Mouse (Mus musculus) megakaryocyte-erythroid progenitor cell, adult 5-6 weeks (primary cell): ENCODE results near the gene Dchs2. TPM values are rescaled to one million over a fixed set of nuclear protein-coding genes. Genes with fewer than 3 reads are reported as not detected.

Source experiments
- ATAC-seq: replicated peaks from 2 replicates; pipeline ENCODE4 v1.8.0; 2016; ENCODE audit warnings: mild to moderate bottlenecking, inconsistent platforms; ENCODE audit not compliant: severe bottlenecking, poor library complexity, low FRiP score, low TSS enrichment
- total RNA-seq, 2 experiments: library from RNA; stranded (forward) in 1 of 2; stranded (reverse) in 1 of 2; fragments of 200-1000, 215-1000 nt in 1 of 2; fragments of >200 nt in 1 of 2; fragmentation: Nextera tagmentation in 1 of 2; gene quantifications; 2 replicates each; pipeline ENCODE4 v1.2.3; 2014 to 2017

Dchs2 gene
- total RNA-seq, 2 experiments from 2014 or later = not detected

GRCm38 (mm10) chr3:83228383-83228782 lies 100.6 kb downstream of the Dchs2 start:
- ATAC-seq = no peak

- no peak for ATAC-seq
These were observed 102.6 kb downstream of the Dchs2 start for GRCm38 (mm10) chr3:83230326-83230725.

- ATAC-seq = no peak
These were observed 106.7 kb downstream of the Dchs2 start for GRCm38 (mm10) chr3:83234457-83234856.

GRCm38 (mm10) chr3:83235061-83235460 lies 107.3 kb downstream of the Dchs2 start:
- ATAC-seq = no peak

GRCm38 (mm10) chr3:83246536-83246935 lies 118.8 kb downstream of the Dchs2 start:
- ATAC-seq = no peak

GRCm38 (mm10) chr3:83250001-83250545 lies 122.3 kb downstream of the Dchs2 start:
- no peak for ATAC-seq

GRCm38 (mm10) chr3:83251899-83252298 lies 124.2 kb downstream of the Dchs2 start:
- ATAC-seq = no peak

GRCm38 (mm10) chr3:83259421-83259820 lies 131.7 kb downstream of the Dchs2 start:
- ATAC-seq = no peak

GRCm38 (mm10) chr3:83266009-83266408 lies 138.3 kb downstream of the Dchs2 start:
- ATAC-seq = no peak

- ATAC-seq = no peak
These were observed 142.5 kb downstream of the Dchs2 start for GRCm38 (mm10) chr3:83270228-83270627.

- no peak for ATAC-seq
These were observed 143.2 kb downstream of the Dchs2 start for GRCm38 (mm10) chr3:83270982-83271381.

- ATAC-seq = peak; percentile 75; the same call in 1 of the 2 replicates
These were observed 146.0 kb downstream of the Dchs2 start for GRCm38 (mm10) chr3:83273555-83274244.

GRCm38 (mm10) chr3:83275703-83276102 lies 148.0 kb downstream of the Dchs2 start:
- ATAC-seq = no peak

- no peak for ATAC-seq
These were observed 156.1 kb downstream of the Dchs2 start for GRCm38 (mm10) chr3:83283882-83284281.

- no peak for ATAC-seq
These were observed 159.2 kb downstream of the Dchs2 start for GRCm38 (mm10) chr3:83286975-83287405.

GRCm38 (mm10) chr3:83288118-83288840 lies 160.5 kb downstream of the Dchs2 start:
- ATAC-seq = no peak

- no peak for ATAC-seq
These were observed 162.7 kb downstream of the Dchs2 start for GRCm38 (mm10) chr3:83290482-83290881.

- ATAC-seq = no peak
These were observed 163.2 kb downstream of the Dchs2 start for GRCm38 (mm10) chr3:83290953-83291352.

GRCm38 (mm10) chr3:83299783-83300382 lies 172.1 kb downstream of the Dchs2 start:
- no peak for ATAC-seq

- no peak for ATAC-seq
These were observed 176.1 kb downstream of the Dchs2 start for GRCm38 (mm10) chr3:83303876-83304275.
